Mouse (Mus musculus): ENCODE measurements around the gene Gm49318.
"Not testable (repeated sequence)": the region's sequence is repeated elsewhere in the genome, so short reads cannot be mapped to it uniquely, and the experiment has no call there.

Gm49318 gene

DNA sequence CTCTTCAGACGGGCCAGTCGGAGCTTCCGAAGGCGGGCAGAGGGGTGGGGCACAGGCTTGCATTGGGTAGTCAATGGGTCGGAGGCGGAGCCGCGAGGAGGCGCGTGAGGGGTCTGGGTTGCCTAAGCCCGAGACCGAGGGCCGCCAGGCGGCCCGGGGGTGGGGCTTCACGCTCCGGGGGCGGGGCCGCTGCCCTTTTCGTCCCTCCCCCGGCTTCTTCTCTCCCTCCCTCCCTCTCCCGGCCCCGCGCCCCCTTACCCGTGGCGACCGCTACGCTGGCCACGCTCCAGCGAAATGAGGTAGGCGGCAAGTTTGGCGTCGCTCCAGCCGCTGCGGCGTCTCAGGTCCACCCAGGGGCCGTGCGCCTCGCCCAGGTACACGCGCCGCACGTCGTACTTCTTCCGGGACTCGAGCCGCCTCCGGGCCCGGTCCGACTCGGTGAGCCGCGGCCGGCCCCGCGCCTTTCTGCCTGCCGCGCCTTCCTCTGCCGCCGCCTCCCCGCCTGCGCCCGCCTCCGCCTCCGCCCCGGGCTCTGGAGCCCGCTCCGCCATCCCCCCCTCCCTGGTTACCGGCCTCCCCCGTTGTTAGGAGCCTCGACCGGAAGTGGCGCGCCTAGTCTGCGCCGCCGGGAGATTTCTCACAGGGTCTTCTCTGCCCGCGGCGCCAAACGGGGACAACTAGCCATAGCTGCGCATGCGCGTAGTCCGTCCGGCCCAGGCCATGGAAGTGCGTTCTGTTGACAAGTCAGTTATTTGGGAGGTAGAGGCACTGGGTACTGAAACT is at the start of gene Gm49318, which contains the start of gene Zfp653:
Gm49318 (minus strand) TSS at position 469 of the 783 bp plus-strand sequence.
Zfp653 (minus strand) TSS at position 586 of the 783 bp plus-strand sequence.
- DNase-seq, result peak; percentile 97

DNA sequence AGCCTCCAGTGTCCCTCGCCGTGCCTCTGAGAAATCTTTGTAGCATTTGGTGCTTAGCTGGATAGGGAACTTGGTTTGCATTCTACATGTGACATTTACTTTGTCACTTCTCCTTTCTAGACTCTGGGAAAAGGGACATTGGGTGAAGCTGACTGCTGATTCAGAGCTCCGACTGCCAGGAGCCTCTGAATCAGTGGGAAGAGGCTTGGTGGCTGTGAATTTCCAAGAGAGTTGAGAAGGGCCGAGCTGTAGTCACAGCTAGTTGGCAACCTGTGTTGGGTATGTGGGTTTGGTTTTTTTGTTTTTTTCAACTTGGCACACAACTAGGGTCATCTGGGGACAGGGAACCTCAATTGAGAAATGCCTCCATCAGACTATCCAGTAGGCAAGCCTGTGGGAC is 48.5 kb upstream of the Gm49318 start:
- no peak for DNase-seq

DNA sequence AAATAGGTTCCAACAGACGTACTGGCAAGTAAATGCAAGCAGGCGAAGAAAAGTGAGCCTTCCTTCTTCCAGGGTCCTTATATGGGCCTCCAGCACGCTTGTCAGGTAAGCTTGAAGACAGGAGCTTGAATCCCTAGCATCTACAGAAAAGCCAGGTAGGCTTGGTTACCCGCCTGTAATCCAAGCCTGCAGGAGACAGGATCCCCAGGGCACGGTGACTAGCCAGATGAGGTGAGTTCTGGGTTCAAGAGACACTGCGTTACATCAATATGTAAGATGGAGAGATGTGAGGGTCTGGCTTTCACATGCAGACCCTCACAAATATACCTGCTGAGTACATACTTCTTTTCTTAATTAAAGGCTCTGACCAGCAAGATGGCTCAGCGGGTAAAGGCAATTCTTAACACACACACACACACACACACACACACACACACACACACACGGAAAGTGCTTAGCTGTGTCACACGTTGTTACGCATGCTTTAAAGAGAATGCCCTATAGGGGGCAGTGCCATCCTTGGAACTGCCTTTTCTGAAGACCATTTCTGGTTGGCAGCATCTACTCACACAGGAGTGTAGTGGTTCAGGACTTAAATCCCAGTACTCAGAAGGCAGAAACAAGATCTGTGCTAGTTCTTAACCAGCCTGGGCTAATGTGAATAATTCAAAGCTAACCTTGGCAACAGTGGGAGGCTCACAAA is 46.8 kb upstream of the Gm49318 start:
- DNase-seq, result peak; percentile 85

DNA sequence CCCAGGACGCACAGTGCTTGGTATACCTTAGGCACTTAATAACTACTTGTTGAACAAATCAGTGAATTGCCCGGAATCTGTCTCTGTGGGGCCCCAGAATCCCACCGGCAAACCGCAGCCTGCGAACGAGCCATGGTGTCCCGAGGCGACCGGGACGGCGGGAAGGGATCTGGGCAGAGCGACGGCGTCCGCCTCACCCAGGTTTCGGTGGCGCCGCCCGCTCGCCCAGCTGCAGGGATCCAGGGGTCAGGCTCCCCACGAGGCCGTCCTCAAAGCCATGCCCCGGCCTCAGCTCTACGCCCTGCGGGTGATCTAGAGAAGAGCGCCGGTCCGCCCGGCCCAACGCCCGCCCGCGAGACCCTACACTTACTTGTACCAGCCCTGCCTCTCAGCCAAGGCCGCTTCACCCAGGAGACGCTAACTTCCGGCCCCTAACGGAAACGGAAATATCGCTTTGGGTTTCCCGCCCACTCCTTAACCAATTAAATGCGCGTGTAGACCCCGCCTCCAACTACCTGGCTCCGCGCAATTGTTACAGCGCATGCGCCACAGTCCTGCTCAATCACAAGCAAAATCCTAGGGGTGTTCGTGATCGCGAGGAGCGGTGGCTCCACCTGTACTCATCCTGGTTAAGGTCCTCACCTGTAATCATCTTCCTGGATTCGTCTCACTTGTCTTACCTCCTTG is 45.8 kb upstream of the Gm49318 start, which contains the start of gene Elof1:
Elof1 (minus strand) TSS at position 433 of the 687 bp plus-strand sequence.
- peak; percentile 98 for DNase-seq

DNA sequence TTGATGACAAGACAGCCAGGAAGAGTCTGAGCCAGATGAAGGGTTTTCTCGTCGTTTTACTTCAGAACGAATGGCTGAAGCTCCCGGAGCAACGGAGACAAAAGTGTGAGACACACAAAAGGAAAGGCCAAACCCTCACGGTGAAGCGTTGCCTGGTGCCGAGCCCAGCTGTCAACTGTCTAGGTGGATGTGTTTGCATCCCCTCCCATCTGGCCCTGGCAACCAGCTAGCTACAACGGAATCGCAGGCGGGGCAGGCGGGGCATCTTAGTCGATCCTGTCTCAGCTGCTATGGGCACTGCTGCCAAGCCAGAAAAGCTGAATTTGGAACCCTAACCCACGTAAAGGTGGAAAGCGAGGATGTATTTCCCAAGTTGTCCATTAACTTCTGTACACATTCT is 45.0 kb upstream of the Gm49318 start:
- no peak for DNase-seq

DNA sequence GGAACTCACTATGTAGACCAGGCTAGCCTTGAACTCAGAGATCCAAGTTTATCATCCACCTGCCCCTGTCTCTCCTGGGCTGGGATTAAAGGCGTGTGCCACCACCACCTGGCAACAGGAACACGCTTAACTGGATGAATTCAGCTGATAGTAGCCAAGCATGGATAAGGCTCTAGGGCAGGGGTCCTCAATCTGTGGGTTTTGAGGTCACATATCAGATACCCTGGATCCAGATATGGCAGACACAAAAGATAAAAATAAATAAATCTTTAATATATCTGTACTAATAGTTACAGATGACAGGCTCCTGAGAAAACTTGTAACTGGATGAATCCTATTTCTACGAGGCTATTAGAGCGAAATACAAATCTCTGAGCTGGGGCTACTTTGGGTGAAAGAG is 44.6 kb upstream of the Gm49318 start:
- DNase-seq, result no peak

DNA sequence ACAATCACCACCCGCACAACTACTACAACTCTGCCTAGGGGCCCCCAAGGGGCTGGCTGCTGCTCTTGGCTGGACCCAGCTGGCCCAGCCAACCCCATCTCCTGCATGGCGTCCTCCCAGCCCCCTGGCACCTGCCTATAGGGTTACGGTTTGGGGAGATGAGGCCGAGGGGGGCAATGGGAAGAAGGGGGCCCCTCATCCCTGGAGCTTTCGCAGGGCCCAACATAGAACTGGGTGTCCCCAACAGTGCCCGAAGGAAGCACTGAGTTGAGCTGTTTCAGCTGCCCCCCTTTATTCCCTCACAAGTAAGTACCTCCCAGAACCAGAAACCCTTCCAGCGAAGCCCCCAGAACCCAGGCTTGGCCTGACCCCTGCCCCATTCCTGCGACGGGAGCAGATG is 37.1 kb upstream of the Gm49318 start:
- no peak for DNase-seq

DNA sequence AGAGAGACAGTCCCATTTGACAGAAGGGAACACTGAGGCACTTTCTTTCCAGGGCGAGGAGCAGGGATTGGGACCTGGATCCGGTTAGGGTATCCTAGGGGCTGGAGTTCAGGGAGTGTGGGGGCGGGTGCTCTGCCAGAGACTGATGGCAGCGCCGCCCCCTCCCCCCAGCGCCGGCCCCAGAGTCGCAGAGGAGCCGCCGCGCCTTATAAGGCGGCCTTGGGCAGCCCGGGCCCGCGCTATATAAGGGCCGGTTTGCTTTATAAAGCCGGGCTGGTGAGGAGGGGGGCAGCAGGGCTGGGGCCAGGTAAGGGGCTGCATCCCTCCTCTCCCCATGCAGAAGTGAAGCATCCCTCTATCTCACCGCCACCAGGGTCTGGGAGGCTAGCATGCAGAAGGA is 28.9 kb upstream of the Gm49318 start:
- DNase-seq, result no peak

DNA sequence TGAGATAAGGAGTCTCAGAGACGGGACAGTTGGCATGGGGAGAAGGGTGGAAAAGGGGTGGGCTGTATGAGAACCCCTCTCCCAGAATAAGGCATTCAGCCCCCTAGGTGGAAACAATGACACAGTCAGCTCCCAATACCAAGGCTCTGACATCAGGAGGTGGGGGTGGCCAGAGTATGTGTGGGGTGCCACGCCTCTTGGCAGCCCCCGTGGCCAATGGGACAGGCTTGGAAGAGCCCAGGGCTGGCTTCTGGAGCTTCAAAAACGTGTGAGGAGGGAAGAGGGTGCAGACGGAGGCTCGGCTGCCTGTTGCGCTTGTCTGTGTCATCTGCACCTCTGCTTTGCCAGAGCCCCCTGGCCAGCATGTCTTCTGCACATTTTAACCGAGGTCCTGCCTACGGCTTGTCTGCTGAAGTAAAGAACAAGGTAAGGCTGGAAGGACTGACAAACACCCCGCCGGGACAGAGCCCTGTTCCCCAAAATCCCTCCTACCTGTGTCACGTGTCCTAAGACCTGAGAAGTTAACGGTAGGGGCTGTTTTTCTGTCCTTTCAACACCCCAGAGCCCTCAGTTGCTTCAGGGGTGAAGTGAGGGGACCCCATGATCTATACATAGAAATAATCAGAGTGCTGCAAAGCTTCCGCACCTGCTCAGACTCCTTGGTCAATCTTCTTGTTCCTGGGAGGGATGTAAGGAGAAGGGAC is 28.1 kb upstream of the Gm49318 start, which contains the start of gene Cnn1:
Cnn1 (plus strand) TSS at position 224 of the 704 bp plus-strand sequence.
- DNase-seq, result no peak

DNA sequence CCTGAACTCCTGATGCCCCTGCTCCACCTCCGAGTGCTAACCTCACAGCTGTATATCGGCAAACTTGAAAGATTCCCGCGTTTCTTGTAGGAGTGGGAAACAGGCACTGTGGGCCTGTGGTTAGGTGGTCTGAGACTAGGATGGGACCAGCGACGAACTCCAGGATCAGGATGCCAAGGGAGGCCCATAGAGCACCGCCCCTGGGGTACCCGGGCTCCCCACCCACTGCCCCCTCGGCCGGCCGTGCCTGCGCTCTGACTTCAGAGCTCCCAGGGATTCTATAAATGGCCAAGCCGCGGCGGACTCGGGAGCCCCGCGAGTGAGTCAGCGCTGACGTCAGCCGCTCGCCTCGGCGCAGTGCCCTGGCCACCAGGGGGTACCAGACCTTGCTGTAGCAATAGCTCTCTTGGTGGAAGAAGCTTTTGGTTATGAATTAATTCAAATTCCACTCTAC is 24.8 kb upstream of the Gm49318 start:
- peak; percentile 86 for DNase-seq

DNA sequence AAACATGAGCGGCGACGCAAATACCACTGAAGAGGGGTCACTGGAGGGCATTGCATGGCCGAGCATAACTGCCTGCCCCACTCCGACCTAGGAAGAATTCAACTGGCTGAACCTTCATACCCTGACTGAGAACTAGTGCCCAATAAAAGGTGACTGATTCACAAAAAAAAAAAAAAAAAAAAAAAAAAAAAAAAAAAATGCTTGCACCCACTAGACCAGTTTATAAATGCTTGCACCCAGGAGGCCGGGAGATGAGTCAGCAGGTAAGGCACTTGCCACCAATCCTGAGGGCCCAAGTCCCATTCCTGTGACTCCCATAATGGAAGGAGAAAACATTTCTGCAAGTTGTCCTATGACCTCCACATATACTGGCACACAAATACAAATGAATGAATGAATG is 21.7 kb upstream of the Gm49318 start:
- DNase-seq, result no peak

DNA sequence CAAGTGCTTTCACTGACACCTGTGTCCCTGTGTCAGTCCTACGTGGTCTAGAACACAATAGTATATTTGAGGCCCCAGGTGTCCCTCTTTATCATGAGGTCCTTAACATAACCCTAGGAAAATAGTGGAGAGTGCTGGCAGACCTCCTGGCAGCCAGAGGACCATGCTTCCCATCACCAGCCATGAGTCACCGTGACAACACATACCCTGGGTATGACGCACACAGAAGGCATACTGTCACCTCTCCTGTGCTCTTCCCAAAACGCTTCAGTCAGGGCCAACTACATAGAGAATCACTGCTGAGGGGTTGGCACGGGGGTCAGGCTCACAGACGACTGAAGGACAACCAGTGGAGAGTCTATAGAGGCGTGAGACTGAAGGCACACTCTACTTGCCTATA is 18.9 kb upstream of the Gm49318 start:
- no peak for DNase-seq

DNA sequence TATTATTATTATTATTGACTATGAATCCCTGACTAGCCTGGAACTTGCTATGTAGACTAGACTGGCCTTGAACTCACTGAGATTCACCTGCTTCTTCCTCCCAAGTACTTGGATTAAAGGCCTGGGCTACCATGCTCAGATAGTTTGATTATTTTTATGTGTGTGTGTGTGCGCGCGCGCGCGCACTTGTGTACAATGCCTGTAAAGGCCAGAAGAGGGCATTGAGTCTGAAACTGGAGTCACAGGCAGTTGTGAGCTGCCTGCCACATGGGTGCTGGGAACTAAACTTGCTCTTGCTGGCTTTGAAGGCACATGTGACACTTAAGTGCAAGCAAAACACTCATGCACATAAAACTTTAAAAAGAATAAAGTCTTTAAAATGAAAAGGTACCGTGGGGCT is 18.2 kb upstream of the Gm49318 start:
- no peak for DNase-seq

DNA sequence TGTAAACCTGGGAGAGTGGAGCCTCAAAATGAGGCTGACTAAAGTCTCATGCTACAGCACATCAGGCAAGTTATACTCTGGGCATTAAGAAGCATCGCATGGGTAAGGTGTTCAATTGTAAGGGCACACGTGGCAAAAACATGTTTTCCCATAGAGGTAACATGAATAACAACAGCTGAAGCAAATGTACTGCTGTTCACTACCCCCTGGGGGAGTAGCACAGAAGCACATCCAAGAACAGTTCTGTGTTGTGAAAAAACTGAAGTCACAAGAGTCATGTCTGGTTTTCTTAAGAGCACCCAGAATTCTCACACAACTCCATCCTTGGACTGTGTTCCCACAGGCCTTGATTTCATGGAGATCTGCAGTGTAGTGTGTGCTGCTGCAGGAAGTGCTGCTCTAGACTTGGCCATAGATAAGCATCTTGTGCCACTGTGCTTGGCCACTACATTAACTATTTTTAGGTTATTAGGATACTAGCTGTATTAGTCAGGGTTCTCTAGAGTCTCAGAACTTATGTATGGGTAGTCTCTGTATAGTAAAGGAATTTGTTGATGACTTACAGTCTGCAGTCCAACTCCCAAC is 16.1 kb upstream of the Gm49318 start:
- no peak for DNase-seq

DNA sequence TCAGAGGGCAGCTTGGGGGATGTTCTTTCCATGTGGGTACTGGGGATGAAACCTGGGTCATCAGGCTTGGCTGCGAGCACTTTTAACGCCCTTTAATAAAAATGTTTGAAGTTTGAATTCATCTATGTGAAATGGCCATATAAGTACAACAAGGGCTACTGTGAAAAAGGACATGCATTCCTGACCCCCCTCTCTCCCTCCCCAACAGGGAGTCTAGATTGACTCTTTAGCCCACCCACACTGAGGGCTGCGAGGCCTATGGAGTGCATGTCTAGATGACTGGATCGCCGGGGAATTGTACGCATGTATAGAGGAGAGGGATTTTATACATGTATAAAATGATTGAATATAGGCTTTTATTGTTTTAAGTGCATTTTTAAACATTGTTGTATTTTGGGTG is 15.0 kb upstream of the Gm49318 start:
- no peak for DNase-seq

DNA sequence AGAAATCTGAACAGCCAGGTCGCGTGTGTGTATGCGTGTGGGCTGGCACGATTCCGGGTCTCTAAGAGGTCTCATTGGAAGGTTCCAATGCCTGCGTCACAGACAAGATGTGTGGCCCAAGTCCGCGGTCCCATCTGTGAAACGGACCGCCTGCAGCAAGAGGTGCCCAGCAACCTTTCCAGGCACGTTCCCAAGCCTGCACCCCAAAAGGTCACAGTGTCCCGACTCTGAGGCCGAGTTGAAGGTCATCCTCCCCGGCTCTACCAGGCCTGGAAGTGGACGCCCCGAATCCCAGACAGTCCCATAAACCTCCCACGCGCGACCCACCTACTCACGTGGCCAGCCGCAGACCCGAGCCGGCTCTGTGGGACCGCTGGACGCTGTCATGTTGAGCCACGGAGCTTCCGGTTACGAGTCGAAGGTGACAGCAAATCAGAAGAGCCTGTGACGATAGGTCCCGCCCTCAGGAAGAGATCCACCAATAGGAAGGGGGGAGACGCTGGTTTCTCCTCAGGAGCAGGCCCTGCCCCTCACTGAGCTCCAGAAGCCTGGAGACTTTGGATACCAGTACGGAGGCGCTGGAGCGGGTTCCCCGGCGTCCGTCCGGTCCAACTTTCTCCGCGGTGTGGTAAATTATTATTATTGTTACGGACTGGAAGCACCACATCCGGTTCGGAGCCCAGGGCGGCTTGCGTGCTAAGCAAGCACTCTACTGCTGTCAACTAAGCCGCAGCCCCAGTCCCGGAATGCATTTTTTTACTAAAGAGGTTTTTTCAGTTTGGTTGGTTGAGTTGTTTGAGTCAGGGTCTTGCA is 14.2 kb upstream of the Gm49318 start, which contains the start of gene Ecsit:
Ecsit (minus strand) TSS at position 417 of the 813 bp plus-strand sequence.
- DNase-seq, result peak; percentile 98

DNA sequence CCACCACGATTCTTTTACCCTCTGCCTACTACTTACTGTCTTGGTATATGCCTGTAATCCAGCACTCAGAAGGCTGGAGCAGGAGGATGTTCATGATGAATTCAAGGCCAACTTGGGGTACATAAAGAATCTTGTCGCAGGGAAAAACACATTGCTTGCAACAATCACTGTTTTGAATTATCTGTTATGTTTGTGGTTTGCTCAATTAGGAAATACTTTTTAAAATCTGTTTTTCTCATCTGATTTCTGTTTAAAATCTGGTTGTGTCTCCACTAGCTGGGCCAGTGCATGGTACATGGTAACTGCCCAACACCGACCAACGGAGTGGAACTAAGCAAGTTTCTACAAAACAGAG is 13.6 kb upstream of the Gm49318 start:
- DNase-seq, result no peak

DNA sequence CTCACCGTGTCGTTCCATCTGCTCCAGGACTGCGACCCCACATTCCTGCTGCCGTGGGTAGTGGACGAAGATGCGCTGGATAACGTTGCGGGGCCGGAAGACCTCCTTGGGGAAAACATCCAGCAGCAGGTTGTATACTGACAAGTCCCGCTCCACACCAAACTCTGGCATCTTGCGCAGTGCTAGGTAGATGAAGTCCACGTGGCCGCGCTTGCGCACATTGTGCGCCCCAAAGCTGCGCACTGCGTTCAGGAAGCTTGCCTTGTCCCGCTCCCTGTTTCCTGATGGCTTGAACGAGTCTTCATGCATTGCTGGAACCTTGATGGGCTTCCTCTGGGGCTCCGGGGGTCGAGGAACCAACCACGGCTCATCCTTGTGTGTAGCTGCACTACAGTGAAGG is 5.2 kb upstream of the Gm49318 start:
- DNase-seq, result peak; percentile 29

DNA sequence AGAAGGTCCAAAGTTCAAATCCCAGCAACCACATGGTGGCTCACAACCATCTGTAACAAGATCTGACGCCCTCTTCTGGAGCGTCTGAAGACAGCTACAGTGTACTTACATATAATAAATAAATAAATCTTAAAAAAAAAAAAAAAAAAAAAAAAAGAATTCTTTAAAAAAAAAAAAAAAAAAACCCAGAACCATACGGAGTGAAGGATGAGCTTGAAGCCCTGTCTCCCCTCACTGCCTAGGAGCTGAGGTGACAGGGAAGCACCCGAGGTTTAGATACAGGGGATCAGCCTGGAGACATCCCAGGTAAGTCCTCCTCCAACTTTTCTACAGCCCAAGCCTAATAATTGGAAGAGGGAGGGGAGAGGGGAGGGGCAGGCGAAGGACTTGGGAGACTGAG is 4.7 kb upstream of the Gm49318 start:
- DNase-seq, result not testable (repeated sequence)

DNA sequence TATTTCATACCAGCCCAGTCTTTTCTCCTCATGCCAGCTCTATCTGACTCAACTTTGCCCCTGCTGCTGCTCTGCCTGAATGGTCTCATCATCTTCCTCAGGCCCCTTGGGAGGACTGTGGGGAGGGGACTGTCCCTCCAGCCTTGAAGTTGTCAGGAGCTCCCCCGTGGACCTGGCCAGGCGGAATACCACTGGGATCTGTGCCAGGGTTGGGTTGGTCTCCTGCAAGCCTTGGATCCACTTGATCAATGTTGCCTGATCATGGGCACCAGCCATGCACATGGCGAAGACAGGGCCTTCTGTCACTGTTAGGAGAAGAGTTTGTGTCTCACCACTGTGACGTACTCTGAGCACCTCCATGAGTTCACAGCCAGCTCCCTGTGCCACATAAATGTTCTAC is 1.2 kb upstream of the Gm49318 start:
- DNase-seq, result peak; percentile 77

DNA sequence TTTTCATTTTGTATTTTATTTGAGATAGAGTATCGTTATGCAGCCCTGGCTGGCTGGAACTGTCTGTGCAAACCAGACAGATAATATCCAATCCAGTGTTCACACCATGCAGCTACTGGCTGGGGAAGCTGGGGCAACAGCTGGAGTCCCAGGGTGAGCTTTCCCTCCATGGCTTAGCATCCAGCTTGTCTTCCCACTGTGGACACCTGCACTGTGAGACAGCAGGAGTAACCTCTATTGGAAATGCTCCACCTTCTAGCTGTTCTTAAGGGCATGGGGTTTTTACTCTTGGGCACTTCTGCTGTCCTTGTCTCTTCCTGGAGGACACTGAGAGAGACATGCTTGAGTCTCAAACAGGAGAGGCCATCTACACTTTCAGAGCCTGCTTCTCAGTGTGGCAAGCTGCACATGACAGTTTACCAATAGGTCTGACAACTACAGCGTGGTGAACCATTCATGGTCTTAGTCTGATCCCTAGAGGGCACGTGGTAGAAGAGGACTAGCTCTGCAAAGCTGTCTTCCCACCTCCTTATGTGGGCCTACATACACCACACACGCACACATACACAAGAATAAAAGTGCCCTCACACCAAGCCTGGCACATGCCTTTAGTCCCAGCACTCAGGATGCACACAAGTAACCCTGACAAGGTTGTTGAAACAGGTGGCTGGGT is 1.0 kb downstream of the Gm49318 start:
- peak; percentile 67 for DNase-seq

Measured in cerebellum, adult 9-10 months (tissue).